ENCODE assay signal across 8 mouse cellular contexts in genomic region chr16:4886690-4887020, GRCm38 (mm10). TPM values are rescaled to one million over a fixed set of nuclear protein-coding genes. Genes with fewer than 3 reads are reported as not detected.
DNase-seq lines count a peak whose midpoint lies in the region; ATAC-seq and TF ChIP-seq lines count a peak whose summit lies in the region.

No protein-coding gene starts in this region.

- peak overlapping the region; percentile 80 to 84 for H3K4me3 ChIP-seq in heart, embryonic 14.5 days (ENCODE audit: control insufficient read depth in 1 of 2, insufficient read depth in 1 of 2, low read depth in 1 of 2, low read length in 2 of 2)
- H3K4me3 ChIP-seq in G1E (ENCODE audit: low read depth, low read length) = peak overlapping the region; percentile 91
- H3K4me3 ChIP-seq in forebrain, postnatal 0 days (ENCODE audit: low read depth, low read length) = peak overlapping the region; percentile 88
- H3K4me3 ChIP-seq in macrophage (ENCODE audit: inconsistent target) = peak overlapping the region; percentile 69

- no peak for DNase-seq in heart, adult 18-20 months
- no peak for DNase-seq in G1E (ENCODE audit: low spot score)
- DNase-seq in forebrain, postnatal 0 days = no peak
- DNase-seq in spleen, postnatal 4 days (ENCODE audit: low spot score in 2 of 2) = no peak
- DNase-seq in right cerebral cortex, postnatal 10 days (ENCODE audit: low spot score in 2 of 2) = no peak
- no peak for DNase-seq in right cerebral cortex, postnatal 14 days

- no peak for TF ChIP-seq CTCF in G1E (IDR thresholded peaks at IDR 0.05; ENCODE audit: low read depth, low read length)
- TF ChIP-seq CTCF in forebrain, postnatal 0 days (IDR thresholded peaks at IDR 0.05; ENCODE audit: low read depth) = no peak

- H3K9ac ChIP-seq in heart, embryonic 14.5 days (ENCODE audit: low read length) = peak overlapping the region; percentile 98
- peak overlapping the region; percentile 94 for H3K9ac ChIP-seq in forebrain, postnatal 0 days

- peak overlapping the region; percentile 83 to 90 for H3K27ac ChIP-seq in heart, embryonic 14.5 days (replicated peaks in 1 of 2; ENCODE audit: control insufficient read depth in 1 of 2, insufficient read depth in 1 of 2, low read depth in 2 of 2, low read length in 2 of 2)
- peak overlapping the region; percentile 93 for H3K27ac ChIP-seq in forebrain, postnatal 0 days (ENCODE audit: low read depth, low read length)
- H3K27ac ChIP-seq in macrophage = peak overlapping the region; percentile 39

- no peak for ATAC-seq in heart, embryonic 14.5 days (ENCODE audit: insufficient number of reproducible peaks, insufficient read depth, low FRiP score, low read depth)
- ATAC-seq in G1E (ENCODE audit: extremely low read depth, insufficient number of reproducible peaks, low FRiP score, poor library complexity, severe bottlenecking) = no peak
- no peak; the same call in 1 of the 2 replicates for ATAC-seq in forebrain, postnatal 0 days

- H3K36me3 ChIP-seq in heart, embryonic 14.5 days (ENCODE audit: control insufficient read depth, insufficient read depth, low read length) = no peaks in the 10 kb centered on the region
- H3K36me3 ChIP-seq in G1E (replicated peaks) (peaks cover 25% of the 10 kb centered on the region), macrophage (ENCODE audit: inconsistent target) (no peaks in the 10 kb centered on the region)
- no peaks in the 10 kb centered on the region for H3K36me3 ChIP-seq in forebrain, postnatal 0 days (ENCODE audit: insufficient read depth)

- no peaks in the 10 kb centered on the region for H3K9me3 ChIP-seq in heart, embryonic 14.5 days (ENCODE audit: control insufficient read depth, low read length)
- H3K9me3 ChIP-seq in G1E (replicated peaks) = no peaks in the 10 kb centered on the region
- H3K9me3 ChIP-seq in forebrain, postnatal 0 days (ENCODE audit: low read length) = no peaks in the 10 kb centered on the region

- peak overlapping the region; percentile 74 for H3K4me2 ChIP-seq in heart, embryonic 14.5 days (ENCODE audit: low read length)
- H3K4me2 ChIP-seq in forebrain, postnatal 0 days (ENCODE audit: low read depth) = peak overlapping the region; percentile 82

- WGBS in heart, embryonic 14.5 days = 0% methylated on average over 8 of the region's 8 CpGs
- 0% methylated on average over 8 of the region's 8 CpGs for WGBS in forebrain, postnatal 0 days
- 9% methylated on average over 8 of the region's 8 CpGs for WGBS in macrophage (ENCODE audit: missing documents)

- peaks cover 12 to 49% of the 10 kb centered on the region in 2 experiments for H3K4me1 ChIP-seq in heart, embryonic 14.5 days (ENCODE audit: control insufficient read depth in 2 of 2, insufficient read depth in 2 of 2, low read length in 2 of 2)
- peaks cover 42% of the 10 kb centered on the region for H3K4me1 ChIP-seq in G1E (ENCODE audit: insufficient read depth, low read depth, low read length)
- H3K4me1 ChIP-seq in forebrain, postnatal 0 days (ENCODE audit: insufficient read depth) = peaks cover 16% of the 10 kb centered on the region

- peaks cover 60% of the 10 kb centered on the region for H3K79me2 ChIP-seq in macrophage (ENCODE audit: inconsistent target)

- no peaks in the 10 kb centered on the region for H3K27me3 ChIP-seq in heart, embryonic 14.5 days (ENCODE audit: control insufficient read depth, insufficient read depth, low read length)
- no peaks in the 10 kb centered on the region for H3K27me3 ChIP-seq in G1E (ENCODE audit: insufficient read depth, low read length)
- no peaks in the 10 kb centered on the region for H3K27me3 ChIP-seq in forebrain, postnatal 0 days (ENCODE audit: insufficient read depth, low read length)

RNA-seq across cellular contexts. Expression of gene Mgrn1, which starts 0.6 kb away (rescaled TPM):
- 115 and 120 TPM in 2 replicates for polyA plus RNA-seq in heart, embryonic 14.5 days (2014; fragmentation: Nextera tagmentation; extraction: Ambion mirVana)
- 100 to 1,000 TPM; 165 to 167 TPM for total RNA-seq in heart, adult 18-20 months (2021)
- total RNA-seq in G1E (2014; fragmentation: Nextera tagmentation) (30.4 and 32.1 TPM in 2 replicates), G1E (2017) (16.1 and 18.6 TPM in 2 replicates)
- polyA plus RNA-seq in G1E (2012) (19.3 and 22.5 TPM in 2 replicates), macrophage (2018) (62.2 to 84.4 TPM (median 68.4 TPM) in 3 replicates)
- 123 and 167 TPM in 2 replicates for total RNA-seq in forebrain, postnatal 0 days (2014; rRNA removed)
- 96.1 and 109 TPM in 2 replicates for polyA plus RNA-seq in forebrain, postnatal 0 days (2015; fragmentation: Nextera tagmentation; extraction: Ambion mirVana)
- 100 to 1,000 TPM in 22 of 26 experiments, 10 to 100 TPM in 4; 72.2 to 417 (median 122) TPM for total RNA-seq in macrophage (2018; cell fraction: chromatin; rRNA removed)
- total RNA-seq in macrophage (2018; cell fraction: cytosol; rRNA removed) = 100 to 1,000 TPM in 2 of 26 experiments, 10 to 100 TPM in 24; 76.5 to 108 (median 88.0) TPM
- 100 to 1,000 TPM in 6 of 26 experiments, 10 to 100 TPM in 20; 55.3 to 179 (median 81.7) TPM for total RNA-seq in macrophage (2018; cell fraction: nucleus; rRNA removed)

RNA-seq across cellular contexts. Expression of gene Ubald1, which starts 6.5 kb away (rescaled TPM):
- polyA plus RNA-seq in heart, embryonic 14.5 days (2014; fragmentation: Nextera tagmentation; extraction: Ambion mirVana) = 24.2 and 25.3 TPM in 2 replicates
- 10 to 100 TPM; 14.3 to 19.7 TPM for total RNA-seq in heart, adult 18-20 months (2021)
- 58.9 and 70.4 TPM in 2 replicates for total RNA-seq in G1E (2014; fragmentation: Nextera tagmentation)
- 6.9 and 7.2 TPM in 2 replicates for total RNA-seq in G1E (2017)
- polyA plus RNA-seq in G1E (2012) = 189 and 228 TPM in 2 replicates
- total RNA-seq in forebrain, postnatal 0 days (2014; rRNA removed) = 27.7 and 37.7 TPM in 2 replicates
- 79.2 and 80.7 TPM in 2 replicates for polyA plus RNA-seq in forebrain, postnatal 0 days (2015; fragmentation: Nextera tagmentation; extraction: Ambion mirVana)
- 100 to 1,000 TPM in 2 of 26 experiments, 10 to 100 TPM in 23, 1 to 10 TPM in 1; 3.7 to 120 (median 34.7) TPM for total RNA-seq in macrophage (2018; cell fraction: chromatin; rRNA removed)
- total RNA-seq in macrophage (2018; cell fraction: cytosol; rRNA removed) = 100 to 1,000 TPM in 5 of 26 experiments, 10 to 100 TPM in 21; 45.7 to 109 (median 70.5) TPM
- total RNA-seq in macrophage (2018; cell fraction: nucleus; rRNA removed) = 100 to 1,000 TPM in 2 of 26 experiments, 10 to 100 TPM in 24; 10.2 to 113 (median 35.9) TPM
- polyA plus RNA-seq in macrophage (2018) = 64.4 to 75.7 TPM (median 71.8 TPM) in 3 replicates

RNA-seq across cellular contexts. Expression of gene 4930562C15Rik, which starts 51.4 kb away (rescaled TPM):
- 0.28 and 0.58 TPM in 2 replicates for polyA plus RNA-seq in heart, embryonic 14.5 days (2014; fragmentation: Nextera tagmentation; extraction: Ambion mirVana)
- total RNA-seq in heart, adult 18-20 months (2021) = under 1 TPM in 1 of 2 experiments, not detected in 1; 0.51 TPM
- total RNA-seq in G1E (2014; fragmentation: Nextera tagmentation) = not detected in 2 replicates
- 0.06 and 0.16 TPM in 2 replicates for total RNA-seq in G1E (2017)
- polyA plus RNA-seq in G1E (2012) = not detected in 2 replicates
- not detected in 2 replicates for total RNA-seq in forebrain, postnatal 0 days (2014; rRNA removed)
- 0.17 TPM in 1 of 2 replicates, not detected in the other for polyA plus RNA-seq in forebrain, postnatal 0 days (2015; fragmentation: Nextera tagmentation; extraction: Ambion mirVana)
- 1 to 10 TPM in 4 of 26 experiments, under 1 TPM in 14, not detected in 8; 0.21 to 2.2 (median 0.64) TPM for total RNA-seq in macrophage (2018; cell fraction: chromatin; rRNA removed)
- under 1 TPM in 16 of 26 experiments, not detected in 10; 0.03 to 0.37 (median 0.11) TPM for total RNA-seq in macrophage (2018; cell fraction: cytosol; rRNA removed)
- 1 to 10 TPM in 2 of 26 experiments, under 1 TPM in 12, not detected in 12; 0.11 to 1.1 (median 0.50) TPM for total RNA-seq in macrophage (2018; cell fraction: nucleus; rRNA removed)
- 0.16 TPM in 1 of 3 replicates, not detected in the others for polyA plus RNA-seq in macrophage (2018)

RNA-seq across cellular contexts. Expression of gene Nudt16l1, which starts 51.9 kb away (rescaled TPM):
- 126 and 128 TPM in 2 replicates for polyA plus RNA-seq in heart, embryonic 14.5 days (2014; fragmentation: Nextera tagmentation; extraction: Ambion mirVana)
- total RNA-seq in heart, adult 18-20 months (2021) = 10 to 100 TPM; 19.1 to 20.4 TPM
- total RNA-seq in G1E (2014; fragmentation: Nextera tagmentation) = 21.7 and 23.1 TPM in 2 replicates
- total RNA-seq in G1E (2017) = 20.5 and 21.6 TPM in 2 replicates
- 37.8 and 42.9 TPM in 2 replicates for polyA plus RNA-seq in G1E (2012)
- total RNA-seq in forebrain, postnatal 0 days (2014; rRNA removed) = 36.6 and 40.0 TPM in 2 replicates
- 133 and 140 TPM in 2 replicates for polyA plus RNA-seq in forebrain, postnatal 0 days (2015; fragmentation: Nextera tagmentation; extraction: Ambion mirVana)
- 10 to 100 TPM; 12.9 to 50.6 (median 28.1) TPM for total RNA-seq in macrophage (2018; cell fraction: chromatin; rRNA removed)
- total RNA-seq in macrophage (2018; cell fraction: cytosol; rRNA removed) = 10 to 100 TPM; 24.5 to 63.6 (median 37.5) TPM
- 10 to 100 TPM; 14.8 to 50.2 (median 28.0) TPM for total RNA-seq in macrophage (2018; cell fraction: nucleus; rRNA removed)
- polyA plus RNA-seq in macrophage (2018) = 17.1 to 56.6 TPM (median 39.4 TPM) in 3 replicates

Comparison
In these comparisons a context has a peak if more than half of its experiments do, and no peak if none do; other contexts are left out.
1. H3K27ac ChIP-seq: peak in every context shown above with its lines; median percentile 93 in forebrain, postnatal 0 days; 86 in heart, embryonic 14.5 days; 39 in macrophage.